Mouse (Mus musculus) cortical plate, adult 2 months (tissue): ENCODE data around the gene Dvl1. TPM values are rescaled to one million over a fixed set of nuclear protein-coding genes. Genes with fewer than 3 reads are reported as not detected.
A peak's percentile ranks its signal among the peaks of the same experiment; 100 is the strongest.

Experiments used
- H3K27ac ChIP-seq: fragments of 200-500 bp; 2 replicates; pipeline ENCODE4 v1.5.1; 2012; ENCODE audit warnings: low read length, control low read depth, inconsistent platforms; ENCODE audit not compliant: insufficient read depth
- H3K4me1 ChIP-seq: fragments of 200-500 bp; 2 replicates; pipeline ENCODE4 v1.6.1; 2011; ENCODE audit warnings: low read length; ENCODE audit not compliant: control insufficient read depth, insufficient read depth
- H3K4me3 ChIP-seq: fragments of 200-500 bp; 2 replicates; pipeline ENCODE4 v1.5.1; 2011; ENCODE audit warnings: mild to moderate bottlenecking, low read length, control low read depth; ENCODE audit not compliant: insufficient read depth
- CTCF ChIP-seq: fragments of 200-500 bp; IDR thresholded peaks from 2 replicates; pipeline ENCODE4 v1.5.1; 2011; ENCODE audit warnings: mild to moderate bottlenecking, control low read depth, low read length; ENCODE audit not compliant: insufficient read depth; ENCODE audit errors: extremely low read depth
- POLR2A ChIP-seq: fragments of 200-500 bp; IDR thresholded peaks from 2 replicates; pipeline ENCODE4 v1.6.1; 2011; ENCODE audit warnings: mild to moderate bottlenecking, low read length, control low read depth; ENCODE audit not compliant: insufficient read depth; ENCODE audit errors: extremely low read depth
- polyA plus RNA-seq: library from polyadenylated mRNA; depleted of rRNA; stranded (reverse); fragments of >200 nt; gene quantifications from 2 replicates; pipeline ENCODE4 v1.2.3, GENCODE M21; 2012

The Dvl1 gene
- polyA plus RNA-seq, 1 experiment = 133 TPM

DNA sequence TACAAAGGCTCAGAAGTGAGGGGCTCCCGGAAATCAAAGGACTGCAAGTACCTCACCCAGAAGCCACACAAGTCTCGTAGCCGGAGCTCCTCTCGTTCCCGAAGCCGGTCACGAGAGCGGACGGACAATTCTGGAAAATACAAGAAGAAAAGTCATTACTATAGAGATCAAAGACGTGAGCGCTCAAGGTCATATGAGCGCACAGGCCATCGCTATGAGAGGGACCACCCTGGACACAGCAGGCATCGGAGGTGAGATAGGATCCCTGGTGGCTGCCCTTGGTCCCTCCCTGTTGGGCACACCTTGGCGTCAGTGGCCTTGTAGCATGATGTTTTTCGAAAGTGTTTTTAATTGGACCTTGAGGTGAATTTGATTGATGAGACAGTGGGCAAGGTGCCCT is 23.8 kb upstream of the Dvl1 start:
- no peak for TF ChIP-seq CTCF
- TF ChIP-seq POLR2A = no peak
- Histone ChIP-seq H3K27ac (no peak overlapping the region), H3K4me1 (peaks cover 1% of the 10 kb centered on the region; the same call in 1 of the 2 replicates), H3K4me3 (no peak overlapping the region)

DNA sequence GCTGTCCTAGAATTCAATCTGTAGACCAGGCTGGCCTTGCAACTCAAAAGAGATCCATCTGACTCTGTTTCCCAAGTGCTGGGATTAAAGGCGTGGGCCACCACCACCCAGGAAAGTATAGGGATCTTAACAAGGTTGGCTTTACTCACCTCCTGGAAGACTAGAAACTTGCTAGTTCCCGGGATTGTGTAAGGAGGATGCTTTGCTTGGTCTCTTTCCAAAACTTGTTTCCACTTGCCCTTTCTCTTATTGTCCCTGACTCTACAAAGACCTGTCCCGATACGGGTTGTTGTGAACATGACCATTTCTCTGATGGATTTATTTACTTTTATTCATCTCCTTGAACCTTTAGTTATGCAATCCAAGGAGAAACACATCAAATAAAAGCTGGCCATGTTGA is 17.3 kb upstream of the Dvl1 start:
- H3K4me3 ChIP-seq = no peak overlapping the region
- H3K4me1 ChIP-seq = peaks cover 4% of the 10 kb centered on the region
- no peak overlapping the region for H3K27ac ChIP-seq
- no peak for TF ChIP-seq POLR2A
- TF ChIP-seq CTCF = no peak

DNA sequence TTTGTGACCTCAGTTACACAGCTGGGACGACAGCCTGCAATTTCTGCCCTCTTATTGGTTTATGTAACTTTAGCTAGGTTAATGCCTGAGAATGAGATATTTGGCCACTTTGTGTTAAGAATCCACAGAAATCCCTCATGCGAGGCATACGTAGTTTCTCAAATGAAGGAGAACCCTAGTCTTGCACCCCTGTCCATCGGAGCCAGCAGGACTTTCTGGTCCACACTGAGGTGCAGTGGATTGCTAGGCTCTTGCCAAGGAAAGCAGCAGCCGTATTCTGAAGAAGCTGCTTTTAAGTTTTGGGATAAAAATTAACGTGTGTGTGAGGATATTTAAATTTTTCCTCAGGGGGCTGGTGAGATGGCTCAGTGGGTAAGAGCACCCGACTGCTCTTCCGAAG is 16.6 kb upstream of the Dvl1 start:
- Histone ChIP-seq H3K27ac (no peak overlapping the region), H3K4me3 (no peak overlapping the region; the same call in 1 of the 2 replicates), H3K4me1 (peaks cover 4% of the 10 kb centered on the region)
- no peak for TF ChIP-seq CTCF
- TF ChIP-seq POLR2A = no peak

DNA sequence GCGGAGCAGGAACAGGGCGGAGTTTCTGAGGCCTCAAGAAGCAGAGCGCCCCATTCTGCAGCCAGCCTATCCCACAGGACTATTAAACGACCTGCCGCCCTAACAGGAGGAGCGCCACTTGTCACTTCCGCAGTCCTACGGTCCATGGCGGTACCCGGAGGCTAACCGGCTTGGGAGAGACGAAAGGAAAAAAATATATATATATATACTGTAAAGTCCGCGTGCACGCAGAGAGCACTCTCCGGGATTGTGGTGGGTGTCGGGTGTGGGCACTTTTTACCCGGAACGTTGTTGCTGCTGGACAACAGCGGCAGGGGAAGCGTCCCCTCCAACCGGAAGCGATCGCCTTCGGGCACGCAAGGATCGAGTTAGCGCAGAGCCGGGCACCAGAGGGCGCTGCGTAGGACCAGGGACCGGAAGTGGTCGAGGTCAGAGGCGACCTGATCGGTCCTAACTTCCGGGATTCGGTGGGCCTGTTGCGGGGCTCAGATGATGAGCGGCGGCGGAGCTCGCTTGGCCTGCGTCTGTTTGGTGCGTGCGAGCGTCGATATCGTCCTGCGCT is 15.9 kb upstream of the Dvl1 start, which contains the start of gene Aurkaip1:
Aurkaip1 (plus strand) TSS at position 68 of the 562 bp plus-strand sequence.
- Histone ChIP-seq H3K4me1 (peaks cover 4% of the 10 kb centered on the region), H3K4me3 (peak within 1 kb of the TSS; percentile 80), H3K27ac (peak within 1 kb of the TSS; percentile 32)
- TF ChIP-seq CTCF (peak; percentile 72), POLR2A (peak; percentile 68)

DNA sequence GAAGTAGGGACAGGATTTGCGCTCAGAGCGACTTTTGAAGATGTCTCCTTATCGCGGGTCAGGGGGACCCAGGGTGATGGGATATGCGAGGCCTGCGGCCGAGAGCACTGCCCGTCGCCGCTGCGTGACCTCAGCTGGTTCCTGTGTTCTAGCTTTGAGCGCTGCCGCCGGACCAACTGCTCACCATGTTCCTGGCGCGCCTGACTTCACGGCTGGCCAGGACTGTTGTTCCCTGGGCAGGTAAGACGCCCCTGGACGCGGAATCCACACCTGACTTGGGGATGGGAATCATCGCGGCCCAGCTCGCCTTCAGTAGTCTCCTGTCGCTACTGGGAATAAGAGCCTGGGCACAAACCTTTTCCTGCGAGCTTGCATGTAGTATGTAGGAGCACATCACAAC is 15.4 kb upstream of the Dvl1 start:
- TF ChIP-seq CTCF (no peak), POLR2A (no peak)
- H3K4me1 ChIP-seq = peaks cover 4% of the 10 kb centered on the region
- peak overlapping the region; percentile 32 for H3K27ac ChIP-seq
- peak overlapping the region; percentile 80 for H3K4me3 ChIP-seq

DNA sequence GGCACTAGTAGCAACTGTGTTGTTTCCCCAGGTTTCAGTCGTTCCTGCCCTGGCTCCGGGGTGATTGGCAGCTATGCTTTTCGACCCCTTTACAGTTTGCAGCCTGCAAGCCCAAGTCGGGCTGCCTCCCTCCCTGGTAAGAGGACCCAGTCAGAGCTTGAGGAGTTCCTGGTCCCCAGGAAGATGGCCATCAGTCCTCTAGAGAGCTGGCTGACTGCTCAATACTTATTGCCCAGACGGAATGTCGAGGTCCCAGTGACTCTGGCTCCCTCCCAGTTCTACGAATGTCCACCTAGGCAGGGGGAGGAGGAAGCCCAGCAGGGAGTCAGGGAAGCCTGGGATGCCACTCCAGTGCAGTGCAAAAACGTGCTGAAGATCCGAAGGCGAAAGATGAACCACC is 14.9 kb upstream of the Dvl1 start:
- Histone ChIP-seq H3K27ac (no peak overlapping the region), H3K4me1 (peaks cover 4% of the 10 kb centered on the region), H3K4me3 (peak overlapping the region; percentile 80)
- no peak for TF ChIP-seq POLR2A
- TF ChIP-seq CTCF = no peak

DNA sequence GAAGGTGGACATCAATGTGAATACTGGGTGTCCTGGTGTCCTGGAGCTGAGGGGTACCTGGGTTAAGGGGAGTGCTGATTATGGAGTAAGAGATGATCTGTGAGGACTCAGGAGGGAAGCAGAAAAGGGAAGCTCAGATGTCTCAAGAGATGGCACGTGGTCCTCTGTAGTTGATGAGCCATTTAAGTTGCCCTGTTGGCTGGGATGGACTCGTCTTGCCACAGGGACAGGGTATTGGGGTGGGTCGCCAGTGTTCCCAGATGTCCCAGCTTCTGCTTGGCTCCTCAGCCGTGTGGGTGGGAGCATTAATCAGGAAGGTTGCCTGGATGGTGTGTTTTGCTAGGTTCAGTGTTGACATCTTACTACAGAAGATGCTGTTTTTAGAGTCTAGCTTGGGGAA is 14.0 kb upstream of the Dvl1 start:
- Histone ChIP-seq H3K4me3 (no peak overlapping the region), H3K27ac (no peak overlapping the region), H3K4me1 (peaks cover 4% of the 10 kb centered on the region)
- no peak for TF ChIP-seq POLR2A
- no peak for TF ChIP-seq CTCF

DNA sequence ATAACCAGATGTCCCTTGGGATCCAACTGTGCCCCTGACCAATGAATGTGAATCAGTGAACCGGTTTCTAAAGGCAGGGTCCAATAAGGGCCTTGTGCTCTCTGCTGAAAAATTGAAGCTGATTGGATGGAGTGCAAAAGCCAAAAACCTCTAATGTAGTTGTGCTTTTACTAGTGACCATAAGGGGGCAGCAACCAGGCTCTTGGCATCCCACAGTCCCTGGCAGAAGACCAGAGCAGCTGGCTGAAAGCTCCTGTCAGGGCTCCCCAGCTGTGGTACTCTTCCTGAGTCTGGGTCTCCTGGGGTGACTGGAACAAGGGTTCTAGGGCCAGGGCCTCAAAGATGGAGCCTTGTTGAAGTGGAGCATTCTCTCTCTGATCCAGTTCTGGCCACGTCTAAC is 13.4 kb upstream of the Dvl1 start:
- H3K27ac ChIP-seq = 0 out of 2 replicates have a peak overlapping the region, but pooled peaks have one; percentile 18
- peaks cover 4% of the 10 kb centered on the region for H3K4me1 ChIP-seq
- no peak for TF ChIP-seq POLR2A
- peak; percentile 59 for TF ChIP-seq CTCF

DNA sequence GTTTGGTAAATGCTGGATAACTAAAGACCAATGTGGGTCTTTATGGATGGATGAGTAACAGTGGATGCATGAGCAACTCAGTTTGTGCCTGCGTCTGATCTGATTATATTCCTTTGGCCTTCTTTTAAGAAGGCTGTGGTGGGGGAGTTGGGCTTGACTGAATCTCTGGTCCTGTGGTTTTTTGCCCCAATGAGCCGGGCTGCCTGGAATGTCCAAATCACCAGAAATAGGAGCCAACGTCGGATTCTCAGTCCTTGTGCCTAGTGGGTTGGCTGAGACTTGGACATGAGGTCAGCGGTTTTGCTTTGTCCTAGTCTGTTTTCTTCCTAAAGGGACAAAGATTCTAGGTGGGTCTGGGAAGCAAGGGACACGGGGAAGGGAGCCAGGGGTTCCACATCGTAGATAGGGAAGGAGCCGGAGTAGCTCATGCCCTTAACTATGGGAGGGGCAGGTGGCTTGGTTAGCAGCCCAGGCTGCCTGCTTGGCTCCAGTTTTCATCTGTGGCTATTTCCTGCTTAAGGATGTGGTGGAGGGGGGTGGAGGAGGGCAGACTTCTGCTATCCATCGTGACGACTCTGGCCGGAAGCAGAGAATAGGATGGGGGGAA is 9.7 kb upstream of the Dvl1 start:
- no peak overlapping the region for H3K27ac ChIP-seq
- no peak overlapping the region for H3K4me3 ChIP-seq
- no peak for TF ChIP-seq CTCF
- no peak for TF ChIP-seq POLR2A
- peaks cover 3% of the 10 kb centered on the region; the same call in 1 of the 2 replicates for H3K4me1 ChIP-seq

More for the DNA sequence above, 13.4 kb upstream of the Dvl1 start:
- H3K4me3 ChIP-seq = no peak overlapping the region
